Comparison of ENCODE assay signal across 8 mouse cellular contexts in genomic region chr8:10438772-10439171, GRCm38 (mm10).
DNase-seq lines count a peak whose midpoint lies in the region; ATAC-seq and TF ChIP-seq lines count a peak whose summit lies in the region.

No protein-coding gene starts in this region.

- no peaks in the 10 kb centered on the region for H3K36me3 ChIP-seq in ES-Bruce4 (ENCODE audit: control insufficient read depth, insufficient read depth, low read length, poor library complexity, severe bottlenecking)
- no peaks in the 10 kb centered on the region for H3K36me3 ChIP-seq in heart, postnatal 0 days (replicated peaks; ENCODE audit: control insufficient read depth, insufficient read depth, low read length)
- H3K36me3 ChIP-seq in lung, postnatal 0 days (ENCODE audit: insufficient read depth, low read length), result no peaks in the 10 kb centered on the region

- H3K4me1 ChIP-seq in ES-Bruce4 (ENCODE audit: control insufficient read depth, insufficient read depth, low read length), result no peaks in the 10 kb centered on the region
- no peaks in the 10 kb centered on the region for H3K4me1 ChIP-seq in heart, postnatal 0 days (ENCODE audit: control insufficient read depth, insufficient read depth)
- H3K4me1 ChIP-seq in lung, postnatal 0 days (ENCODE audit: insufficient read depth, low read depth, low read length), result no peaks in the 10 kb centered on the region

- no peak overlapping the region for H3K9ac ChIP-seq in ES-Bruce4 (ENCODE audit: low read depth, poor library complexity, severe bottlenecking)
- H3K9ac ChIP-seq in heart, postnatal 0 days (replicated peaks; ENCODE audit: low read depth, low read length), result no peak overlapping the region
- no peak overlapping the region for H3K9ac ChIP-seq in lung, postnatal 0 days (replicated peaks; ENCODE audit: low read depth)

- WGBS in heart, postnatal 0 days, result 13% methylated on average over 11 of the region's 11 CpGs
- WGBS in lung, postnatal 0 days, result 18% methylated on average over 11 of the region's 11 CpGs

- no peak for TF ChIP-seq EP300 in ES-Bruce4 (IDR thresholded peaks at IDR 0.05; ENCODE audit: insufficient read depth, low read depth, low read length)
- no peak for TF ChIP-seq EP300 in heart, postnatal 0 days (IDR thresholded peaks at IDR 0.05; ENCODE audit: low read depth)
- no peak for TF ChIP-seq EP300 in lung, postnatal 0 days (IDR thresholded peaks at IDR 0.05)

- peak; percentile 81 for DNase-seq in brain, adult 2 months (ENCODE audit: low read depth, low spot score)
- DNase-seq in heart, postnatal 0 days (ENCODE audit: low spot score), result peak; percentile 74
- DNase-seq in kidney, postnatal 36 days, result peak; percentile 60 to 72
- DNase-seq in lung, postnatal 0 days (ENCODE audit: low spot score), result peak; percentile 70
- DNase-seq in ovary, postnatal 10 days (ENCODE audit: low spot score), result peak; percentile 21
- DNase-seq in thymus, postnatal 10 days (ENCODE audit: low spot score in 2 of 2), result peak; percentile 13 to 66

- H3K9me3 ChIP-seq in ES-Bruce4 (replicated peaks; ENCODE audit: control insufficient read depth, insufficient read depth, low read length, poor library complexity, severe bottlenecking), result no peaks in the 10 kb centered on the region
- no peaks in the 10 kb centered on the region for H3K9me3 ChIP-seq in heart, postnatal 0 days (replicated peaks; ENCODE audit: control insufficient read depth, low read length)
- no peaks in the 10 kb centered on the region for H3K9me3 ChIP-seq in lung, postnatal 0 days (ENCODE audit: low read length)

- no peak for TF ChIP-seq POLR2A in ES-Bruce4 (IDR thresholded peaks at IDR 0.05; ENCODE audit: insufficient read depth, low read length)

- no peak overlapping the region for H3K4me3 ChIP-seq in ES-Bruce4 (ENCODE audit: low read depth, low read length)
- no peak overlapping the region for H3K4me3 ChIP-seq in heart, postnatal 0 days (ENCODE audit: low read depth, low read length)
- no peak overlapping the region for H3K4me3 ChIP-seq in lung, postnatal 0 days (ENCODE audit: low read depth, low read length)

- peak; percentile 67; the same call in 1 of the 2 replicates for ATAC-seq in erythroblast, adult 5-6 weeks (replicated peaks; ENCODE audit: low FRiP score, poor library complexity, severe bottlenecking)
- ATAC-seq in heart, postnatal 0 days (ENCODE audit: insufficient read depth, low read depth), result peak; percentile 69; the same call in 1 of the 2 replicates
- no peak for ATAC-seq in lung, postnatal 0 days

- TF ChIP-seq CTCF in ES-Bruce4 (IDR thresholded peaks at IDR 0.05; ENCODE audit: low read depth, low read length), result peak; percentile 95
- TF ChIP-seq CTCF in heart, postnatal 0 days (IDR thresholded peaks at IDR 0.05; ENCODE audit: low read depth), result peak; percentile 97
- peak; percentile 99 for TF ChIP-seq CTCF in lung, postnatal 0 days (IDR thresholded peaks at IDR 0.05)

- H3K27ac ChIP-seq in ES-Bruce4 (ENCODE audit: insufficient read depth, low read length), result no peak overlapping the region
- no peak overlapping the region for H3K27ac ChIP-seq in heart, postnatal 0 days (ENCODE audit: low read depth)
- no peak overlapping the region for H3K27ac ChIP-seq in lung, postnatal 0 days (ENCODE audit: low read length)

- no peak overlapping the region for H3K4me2 ChIP-seq in heart, postnatal 0 days (ENCODE audit: low read depth, low read length)
- H3K4me2 ChIP-seq in lung, postnatal 0 days (replicated peaks; ENCODE audit: low read depth, low read length), result no peak overlapping the region

- no peaks in the 10 kb centered on the region for H3K27me3 ChIP-seq in ES-Bruce4 (ENCODE audit: control insufficient read depth, insufficient read depth, low read length, poor library complexity, severe bottlenecking)
- no peaks in the 10 kb centered on the region for H3K27me3 ChIP-seq in heart, postnatal 0 days (ENCODE audit: control insufficient read depth, insufficient read depth, low read length)
- no peaks in the 10 kb centered on the region for H3K27me3 ChIP-seq in lung, postnatal 0 days (replicated peaks; ENCODE audit: insufficient read depth, low read length)

Comparison
In these comparisons a context has a peak if more than half of its experiments do, and no peak if none do; other contexts are left out.
1. DNase-seq: peak in every context shown above with its lines; median percentile 81 in brain, adult 2 months; 74 in heart, postnatal 0 days; 70 in lung, postnatal 0 days; 66 in kidney, postnatal 36 days; 40 in thymus, postnatal 10 days; 21 in ovary, postnatal 10 days.